ENCODE assay signal across 9 mouse cellular contexts in genomic region chr4:106562837-106563790, GRCm38 (mm10). TPM values are rescaled to one million over a fixed set of nuclear protein-coding genes. Genes with fewer than 3 reads are reported as not detected.
A peak's percentile ranks its signal among the peaks of the same experiment; 100 is the strongest.
DNase-seq lines count a peak whose midpoint lies in the region; ATAC-seq and TF ChIP-seq lines count a peak whose summit lies in the region.
"Had no signal": no experiment of that assay in that cellular context is flagged by ENCODE, and none has a peak within 500 bp of the region (broad histone marks: within the 10 kb centered on the region; RNA-seq: fewer than 3 reads in every experiment).

No protein-coding gene starts in this region.

- intact Hi-C loops in heart, postnatal 36 days (cut with DNase I) = no loop called here

- ATAC-seq in lung, embryonic 15.5 days (ENCODE audit: borderline replicate concordance, extremely low read depth, low FRiP score, low TSS enrichment) = no peak
- no peak for ATAC-seq in hindbrain, embryonic 14.5 days (ENCODE audit: low FRiP score)
- ATAC-seq in liver, embryonic 12.5 days = no peak

- H3K27me3 ChIP-seq in lung, embryonic 15.5 days = no peaks in the 10 kb centered on the region
- H3K27me3 ChIP-seq in hindbrain, embryonic 14.5 days (ENCODE audit: control insufficient read depth, insufficient read depth, low read length) = no peaks in the 10 kb centered on the region
- no peaks in the 10 kb centered on the region for H3K27me3 ChIP-seq in liver, embryonic 12.5 days (replicated peaks)
- H3K27me3 ChIP-seq in small intestine, adult 2 months (ENCODE audit: control insufficient read depth, insufficient read depth, low read length) = no peaks in the 10 kb centered on the region

- H3K9ac ChIP-seq in lung, embryonic 15.5 days = peak overlapping the region; percentile 53; the same call in 1 of the 2 replicates
- H3K9ac ChIP-seq in hindbrain, embryonic 14.5 days = peak overlapping the region; percentile 76
- peak overlapping the region; percentile 87 for H3K9ac ChIP-seq in liver, embryonic 12.5 days

- peak overlapping the region; percentile 83 for H3K4me3 ChIP-seq in lung, embryonic 15.5 days
- H3K4me3 ChIP-seq in hindbrain, embryonic 14.5 days (replicated peaks; ENCODE audit: low read length) = peak overlapping the region; percentile 81
- H3K4me3 ChIP-seq in liver, embryonic 12.5 days = peak overlapping the region; percentile 83
- H3K4me3 ChIP-seq in small intestine, adult 2 months (ENCODE audit: low read depth, low read length) = peak overlapping the region; percentile 74

- TF ChIP-seq POLR2A in small intestine, adult 2 months (IDR thresholded peaks at IDR 0.05; ENCODE audit: low read depth, low read length) = no peak

- peaks cover 28% of the 10 kb centered on the region for H3K36me3 ChIP-seq in lung, embryonic 15.5 days
- H3K36me3 ChIP-seq in hindbrain, embryonic 14.5 days (replicated peaks; ENCODE audit: control insufficient read depth, insufficient read depth) = peaks cover 42% of the 10 kb centered on the region
- peaks cover 52% of the 10 kb centered on the region for H3K36me3 ChIP-seq in liver, embryonic 12.5 days
- H3K36me3 ChIP-seq in small intestine, adult 2 months (ENCODE audit: control insufficient read depth, insufficient read depth, low read length) = peaks cover 33% of the 10 kb centered on the region

- no peak overlapping the region for H3K27ac ChIP-seq in lung, embryonic 15.5 days
- no peak overlapping the region for H3K27ac ChIP-seq in hindbrain, embryonic 14.5 days
- peak overlapping the region; percentile 89; the same call in 1 of the 2 replicates for H3K27ac ChIP-seq in liver, embryonic 12.5 days
- H3K27ac ChIP-seq in small intestine, adult 2 months (ENCODE audit: insufficient read depth, low read depth, low read length) = no peak overlapping the region

- no peak for DNase-seq in lung, postnatal 25 days (ENCODE audit: low spot score)
- DNase-seq in hindbrain, embryonic 14.5 days (ENCODE audit: low spot score) = no peak
- DNase-seq in frontal cortex, postnatal 10 days (ENCODE audit: low spot score in 2 of 2) = no peak
- no peak for DNase-seq in layer of hippocampus, adult 9-11 months
- DNase-seq in heart, postnatal 36 days = no peak

- no peaks in the 10 kb centered on the region for H3K9me3 ChIP-seq in lung, embryonic 15.5 days
- no peaks in the 10 kb centered on the region for H3K9me3 ChIP-seq in hindbrain, embryonic 14.5 days (ENCODE audit: control insufficient read depth, low read length)
- H3K9me3 ChIP-seq in liver, embryonic 12.5 days (replicated peaks) = no peaks in the 10 kb centered on the region

- peak overlapping the region; percentile 95 for H3K4me2 ChIP-seq in lung, embryonic 15.5 days
- peak overlapping the region; percentile 87 for H3K4me2 ChIP-seq in hindbrain, embryonic 14.5 days (replicated peaks)
- peak overlapping the region; percentile 99 for H3K4me2 ChIP-seq in liver, embryonic 12.5 days

- H3K4me1 ChIP-seq in lung, embryonic 15.5 days = peaks cover 32% of the 10 kb centered on the region
- H3K4me1 ChIP-seq in hindbrain, embryonic 14.5 days (replicated peaks; ENCODE audit: control insufficient read depth, insufficient read depth, low read length) = peaks cover 33% of the 10 kb centered on the region
- peaks cover 45% of the 10 kb centered on the region for H3K4me1 ChIP-seq in liver, embryonic 12.5 days
- peaks cover 18% of the 10 kb centered on the region for H3K4me1 ChIP-seq in small intestine, adult 2 months (ENCODE audit: control insufficient read depth, insufficient read depth, insufficient read length, low read length)

- 33% methylated on average over 9 of the region's 9 CpGs for WGBS in lung, embryonic 15.5 days
- WGBS in hindbrain, embryonic 14.5 days = 51% methylated on average over 9 of the region's 9 CpGs
- 33% methylated on average over 9 of the region's 9 CpGs for WGBS in liver, embryonic 12.5 days (ENCODE audit: insufficient replicate concordance)
- 66% methylated on average over 9 of the region's 9 CpGs for WGBS in small intestine, adult 2 months

- TF ChIP-seq CTCF in small intestine, adult 2 months (IDR thresholded peaks at IDR 0.05; ENCODE audit: extremely low read depth, insufficient read length, insufficient replicate concordance, low read depth, low read length) = no peak

RNA-seq across cellular contexts. Expression of gene Dhcr24, which starts 2.3 kb away (rescaled TPM):
- 4.6 and 4.9 TPM in 2 replicates for polyA plus RNA-seq in lung, embryonic 15.5 days (2015; fragmentation: Nextera tagmentation; extraction: Ambion mirVana)
- polyA plus RNA-seq in hindbrain, embryonic 14.5 days (2014; fragmentation: Nextera tagmentation; extraction: Ambion mirVana) = 25.7 and 27.1 TPM in 2 replicates
- 5.8 and 5.9 TPM in 2 replicates for polyA plus RNA-seq in liver, embryonic 12.5 days (2016; fragmentation: Nextera tagmentation; extraction: Ambion mirVana)
- polyA plus RNA-seq in small intestine, adult 2 months (2012; rRNA removed) = 61.3 and 205 TPM in 2 replicates
- 1 to 10 TPM; 1.4 to 2.3 TPM for total RNA-seq in heart, postnatal 36 days (2021)

RNA-seq across cellular contexts. Expression of gene Lexm, which starts 53.9 kb away (rescaled TPM):
- not detected in 2 replicates for polyA plus RNA-seq in lung, embryonic 15.5 days (2015; fragmentation: Nextera tagmentation; extraction: Ambion mirVana)
- not detected in 2 replicates for polyA plus RNA-seq in hindbrain, embryonic 14.5 days (2014; fragmentation: Nextera tagmentation; extraction: Ambion mirVana)
- polyA plus RNA-seq in liver, embryonic 12.5 days (2016; fragmentation: Nextera tagmentation; extraction: Ambion mirVana) = 0.17 and 0.26 TPM in 2 replicates
- polyA plus RNA-seq in small intestine, adult 2 months (2012; rRNA removed) = not detected in 2 replicates
- not detected for total RNA-seq in heart, postnatal 36 days (2021)
- total RNA-seq: neutrophil, adult 5-6 weeks had no signal

RNA-seq across cellular contexts. Expression of gene Ttc22, which starts 59.1 kb away (rescaled TPM):
- polyA plus RNA-seq in lung, embryonic 15.5 days (2015; fragmentation: Nextera tagmentation; extraction: Ambion mirVana) = 1.1 TPM in 2 replicates
- 1.6 and 1.9 TPM in 2 replicates for polyA plus RNA-seq in hindbrain, embryonic 14.5 days (2014; fragmentation: Nextera tagmentation; extraction: Ambion mirVana)
- 0.05 and 0.07 TPM in 2 replicates for polyA plus RNA-seq in liver, embryonic 12.5 days (2016; fragmentation: Nextera tagmentation; extraction: Ambion mirVana)
- polyA plus RNA-seq in small intestine, adult 2 months (2012; rRNA removed) = 58.0 and 112 TPM in 2 replicates
- not detected for total RNA-seq in heart, postnatal 36 days (2021)
- total RNA-seq: neutrophil, adult 5-6 weeks had no signal

Comparison
In these comparisons a context has a peak if more than half of its experiments do, and no peak if none do; other contexts are left out.
1. RNA of gene Ttc22, which starts 59.1 kb away (polyA plus RNA-seq): 58.0 to 112 TPM in small intestine, adult 2 months; 1.6 to 1.9 TPM in hindbrain, embryonic 14.5 days, 1.1 TPM in lung, embryonic 15.5 days and 0.05 to 0.07 TPM in liver, embryonic 12.5 days; every median in the first group is over 10 times any median in the second.
2. Peak in every context shown above with its lines, with median percentiles within 50 percentile points of each other: H3K4me2 ChIP-seq, H3K4me3 ChIP-seq and H3K9ac ChIP-seq.